Mouse (Mus musculus) heart, embryonic 14.5 days (tissue): Measurements from ENCODE around the gene Elovl1. TPM values are rescaled to one million over a fixed set of nuclear protein-coding genes. Genes with fewer than 3 reads are reported as not detected.

Experiments used
- ATAC-seq: fragments of 200-750 bp; cut with Nextera tagmentation; 2 replicates; pipeline ENCODE4 v1.8.0; 2017; ENCODE audit warnings: low read depth, moderate TSS enrichment; ENCODE audit not compliant: insufficient number of reproducible peaks, insufficient read depth, low FRiP score
- H3K27ac ChIP-seq, 2 experiments: fragments of 200-500 bp in 1 of 2; fragments of 300-500 bp in 1 of 2; sonication (generic) in 1 of 2; replicated peaks in 1 of 2; 2 replicates each; pipeline ENCODE4 v1.5.1; 2012 to 2014; ENCODE audit warnings: low read depth in 2 of 2, low read length in 2 of 2, control low read depth in 1 of 2, mild to moderate bottlenecking in 1 of 2, mixed read lengths in 1 of 2; ENCODE audit not compliant: control insufficient read depth in 1 of 2, insufficient read depth in 1 of 2
- H3K27me3 ChIP-seq: fragments of 300-500 bp; sonication (generic); 2 replicates; pipeline ENCODE4 v1.6.1; 2014; ENCODE audit warnings: mild to moderate bottlenecking, low read length, control low read depth; ENCODE audit not compliant: control insufficient read depth, insufficient read depth
- H3K36me3 ChIP-seq: fragments of 300-500 bp; sonication (generic); 2 replicates; pipeline ENCODE4 v1.6.1; 2014; ENCODE audit warnings: mild to moderate bottlenecking, control low read depth, low read length, mixed read lengths; ENCODE audit not compliant: control insufficient read depth, insufficient read depth
- H3K4me1 ChIP-seq, 2 experiments: fragments of 200-500 bp in 1 of 2; fragments of 300-500 bp in 1 of 2; sonication (generic) in 1 of 2; 2 replicates each; pipeline ENCODE4 v1.6.1; 2012 to 2014; ENCODE audit warnings: low read length in 2 of 2, control low read depth in 1 of 2, mixed read lengths in 1 of 2; ENCODE audit not compliant: control insufficient read depth in 2 of 2, insufficient read depth in 2 of 2
- H3K4me2 ChIP-seq: fragments of 300-500 bp; sonication (generic); 2 replicates; pipeline ENCODE4 v1.6.1; 2014; ENCODE audit warnings: mild to moderate bottlenecking, low read length
- H3K4me3 ChIP-seq, 2 experiments: fragments of 200-500 bp in 1 of 2; fragments of 300-500 bp in 1 of 2; sonication (generic) in 1 of 2; 2 replicates each; pipeline ENCODE4 v1.5.1; 2012 to 2014; ENCODE audit warnings: low read length in 2 of 2, mild to moderate bottlenecking in 2 of 2, control low read depth in 1 of 2, low read depth in 1 of 2, moderate library complexity in 1 of 2; ENCODE audit not compliant: control insufficient read depth in 1 of 2, insufficient read depth in 1 of 2
- H3K9ac ChIP-seq: fragments of 300-500 bp; sonication (generic); 2 replicates; pipeline ENCODE4 v1.6.1; 2014; ENCODE audit warnings: mild to moderate bottlenecking, low read length
- H3K9me3 ChIP-seq: fragments of 300-500 bp; sonication (generic); 2 replicates; pipeline ENCODE4 v1.6.1; 2016; ENCODE audit warnings: low read length, control low read depth; ENCODE audit not compliant: control insufficient read depth
- WGBS: fragments of 180-500 bp; shearing (Covaris S2); extraction: QIAGEN DNeasy Blood & Tissue Kit; methylation state at CpG from one replicate; pipeline ENCODE4 v1.1.7; 2014; 5-methylcytosine and 5-hydroxymethylcytosine counted together
- polyA plus RNA-seq: library from polyadenylated mRNA; unstranded; fragments of >200 nt; fragmentation: Nextera tagmentation; extraction: Ambion mirVana; gene quantifications from 2 replicates; pipeline ENCODE4 v1.2.1, GENCODE M21; 2014

Elovl1 gene
- 60.2 and 60.3 TPM in 2 replicates for polyA plus RNA-seq

GRCm38 (mm10) chr4:118427768-118428451 is at the start of gene Elovl1:
Gene Elovl1, plus strand, starts transcription at chr4:118428093.
- Histone ChIP-seq H3K9me3 (no peaks in the 10 kb centered on the region), H3K27me3 (no peaks in the 10 kb centered on the region), H3K27ac (peak within 1 kb of the TSS; percentile 72 to 85), H3K9ac (peak within 1 kb of the TSS; percentile 79), H3K4me3 (peak within 1 kb of the TSS; percentile 61 to 90), H3K4me1 (peaks cover 12 to 21% of the 10 kb centered on the region in 2 experiments), H3K4me2 (peak within 1 kb of the TSS; percentile 86), H3K36me3 (peaks cover 39% of the 10 kb centered on the region)
- 1% methylated on average over 19 of the region's 31 CpGs for WGBS
- peak; percentile 92 for ATAC-seq

- Histone ChIP-seq H3K9me3 (no peaks in the 10 kb centered on the region), H3K36me3 (peaks cover 98% of the 10 kb centered on the region), H3K4me3 (no peak overlapping the region), H3K4me2 (no peak overlapping the region), H3K27me3 (no peaks in the 10 kb centered on the region), H3K9ac (no peak overlapping the region), H3K27ac (no peak overlapping the region), H3K4me1 (no peaks in the 10 kb centered on the region)
- WGBS, result 88% methylated on average over 7 of the region's 7 CpGs
- ATAC-seq, result no peak
Observed at GRCm38 (mm10) chr4:118383271-118383670, 44.6 kb upstream of the Elovl1 start.

GRCm38 (mm10) chr4:118387316-118387715 is 40.6 kb upstream of the Elovl1 start:
- Histone ChIP-seq H3K36me3 (peaks cover 100% of the 10 kb centered on the region), H3K27me3 (no peaks in the 10 kb centered on the region), H3K9ac (no peak overlapping the region), H3K4me2 (no peak overlapping the region), H3K4me3 (no peak overlapping the region), H3K9me3 (no peaks in the 10 kb centered on the region), H3K4me1 (no peaks in the 10 kb centered on the region), H3K27ac (no peak overlapping the region)
- ATAC-seq, result no peak
- WGBS, result 87% methylated on average over 8 of the region's 8 CpGs

GRCm38 (mm10) chr4:118390146-118390545 is 37.7 kb upstream of the Elovl1 start:
- Histone ChIP-seq H3K27me3 (no peaks in the 10 kb centered on the region), H3K9me3 (no peaks in the 10 kb centered on the region), H3K4me3 (no peak overlapping the region), H3K9ac (no peak overlapping the region), H3K4me1 (peaks cover 15% of the 10 kb centered on the region in 2 experiments), H3K27ac (no peak overlapping the region), H3K4me2 (no peak overlapping the region), H3K36me3 (peaks cover 91% of the 10 kb centered on the region)
- no peak for ATAC-seq
- 90% methylated on average over 11 of the region's 11 CpGs for WGBS

GRCm38 (mm10) chr4:118394505-118394904 is 33.4 kb upstream of the Elovl1 start:
- peak; percentile 72 for ATAC-seq
- H3K27ac ChIP-seq, result peak overlapping the region; percentile 83

GRCm38 (mm10) chr4:118395289-118395688 is 32.6 kb upstream of the Elovl1 start:
- H3K27ac ChIP-seq, result peak overlapping the region; percentile 83
- no peaks in the 10 kb centered on the region for H3K27me3 ChIP-seq
- H3K4me3 ChIP-seq, result no peak overlapping the region
- H3K9me3 ChIP-seq, result no peaks in the 10 kb centered on the region
- H3K4me1 ChIP-seq, result peaks cover 15 to 21% of the 10 kb centered on the region in 2 experiments
- no peak overlapping the region for H3K4me2 ChIP-seq
- no peak overlapping the region for H3K9ac ChIP-seq
- H3K36me3 ChIP-seq, result peaks cover 88% of the 10 kb centered on the region
- 0 out of 2 replicates have a peak, but pooled peaks have one; percentile 23 for ATAC-seq
- WGBS, result 21% methylated on average over 4 of the region's 4 CpGs

More at GRCm38 (mm10) chr4:118394505-118394904, 33.4 kb upstream of the Elovl1 start:
- WGBS, result 22% methylated on average over 6 of the region's 6 CpGs
- no peak overlapping the region for H3K4me3 ChIP-seq
- H3K27me3 ChIP-seq, result no peaks in the 10 kb centered on the region
- H3K36me3 ChIP-seq, result peaks cover 88% of the 10 kb centered on the region
- H3K4me2 ChIP-seq, result no peak overlapping the region; the same call in 1 of the 2 replicates
- H3K4me1 ChIP-seq, result peaks cover 15 to 21% of the 10 kb centered on the region in 2 experiments
- peak overlapping the region; percentile 52 for H3K9ac ChIP-seq
- no peaks in the 10 kb centered on the region for H3K9me3 ChIP-seq

GRCm38 (mm10) chr4:118396433-118396832 is 31.5 kb upstream of the Elovl1 start:
- H3K9me3 ChIP-seq, result no peaks in the 10 kb centered on the region
- no peak overlapping the region for H3K4me2 ChIP-seq
- no peaks in the 10 kb centered on the region for H3K27me3 ChIP-seq
- H3K27ac ChIP-seq, result peak overlapping the region in 1 of 2 experiments; percentile 35; a peak in 1 of 4 replicates
- H3K9ac ChIP-seq, result no peak overlapping the region
- peaks cover 15 to 21% of the 10 kb centered on the region in 2 experiments for H3K4me1 ChIP-seq
- H3K36me3 ChIP-seq, result peaks cover 88% of the 10 kb centered on the region
- no peak overlapping the region for H3K4me3 ChIP-seq
- ATAC-seq, result no peak
- 66% methylated on average over 3 of the region's 3 CpGs for WGBS
